Mouse (Mus musculus) B cell, adult 2 months (primary cell): ENCODE data around the gene Pbld2.

Experiments
- DNase-seq, 2 experiments: peaks; one replicate each; pipeline ENCODE4 v3.0.0; 2022

Gene Pbld2

DNA sequence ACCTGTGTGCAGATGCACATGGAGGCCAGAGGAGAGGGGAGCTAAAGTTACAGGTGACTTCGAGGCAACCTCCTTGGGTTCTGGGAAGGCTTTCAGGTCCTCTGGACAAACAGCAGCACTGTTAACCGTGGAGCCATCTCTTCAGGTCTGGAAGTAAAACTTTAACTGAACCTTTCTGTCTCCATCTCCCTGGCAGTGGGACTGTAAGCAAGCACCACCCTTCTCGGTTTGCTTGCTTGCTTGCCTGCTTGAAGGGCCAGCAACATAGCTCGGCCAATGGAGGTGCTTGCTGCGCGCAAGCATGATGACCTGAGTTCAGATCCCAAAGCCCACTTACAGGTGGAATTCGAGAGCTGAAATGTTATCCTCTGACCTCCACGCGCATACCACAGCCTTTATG lies 40.4 kb downstream of the Pbld2 start:
- DNase-seq, result no peak

- peak in 1 of 2 experiments; percentile 5 for DNase-seq
These were observed 41.4 kb downstream of the Pbld2 start for GRCm38 (mm10) chr10:63065561-63065960.

- peak; percentile 81 to 86 for DNase-seq
These were observed 41.9 kb downstream of the Pbld2 start for GRCm38 (mm10) chr10:63065988-63066387.

DNA sequence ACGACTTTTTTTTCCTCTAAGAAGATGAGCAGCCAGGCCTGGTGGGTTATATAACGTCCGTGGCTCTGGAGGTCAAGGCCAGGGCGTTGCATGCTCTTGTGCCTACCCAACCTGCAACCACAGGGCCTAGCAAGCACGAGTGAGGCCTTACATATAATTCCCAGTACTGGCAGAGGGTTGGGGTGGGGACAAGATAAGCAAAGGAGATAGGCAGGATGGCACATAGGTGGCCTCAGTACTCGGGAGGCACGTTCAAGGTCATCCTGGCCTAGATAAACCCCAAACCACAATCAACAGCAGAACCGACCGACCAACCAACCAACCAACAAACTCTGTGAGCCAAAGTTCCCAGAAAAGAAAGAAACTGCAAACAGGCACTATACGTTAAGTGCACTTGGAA lies 62.2 kb downstream of the Pbld2 start:
- no peak for DNase-seq

- DNase-seq, result peak; percentile 14 to 33
These were observed 65.1 kb downstream of the Pbld2 start for GRCm38 (mm10) chr10:63089103-63089757.

GRCm38 (mm10) chr10:63089758-63090571 lies 65.8 kb downstream of the Pbld2 start:
- DNase-seq, result peak; percentile 12 to 15

GRCm38 (mm10) chr10:63091915-63092314 lies 67.8 kb downstream of the Pbld2 start:
- DNase-seq, result no peak

- no peak for DNase-seq
These were observed 68.8 kb downstream of the Pbld2 start for GRCm38 (mm10) chr10:63092616-63093550.

- DNase-seq, result no peak
These were observed 72.6 kb downstream of the Pbld2 start for GRCm38 (mm10) chr10:63096757-63097156.

DNA sequence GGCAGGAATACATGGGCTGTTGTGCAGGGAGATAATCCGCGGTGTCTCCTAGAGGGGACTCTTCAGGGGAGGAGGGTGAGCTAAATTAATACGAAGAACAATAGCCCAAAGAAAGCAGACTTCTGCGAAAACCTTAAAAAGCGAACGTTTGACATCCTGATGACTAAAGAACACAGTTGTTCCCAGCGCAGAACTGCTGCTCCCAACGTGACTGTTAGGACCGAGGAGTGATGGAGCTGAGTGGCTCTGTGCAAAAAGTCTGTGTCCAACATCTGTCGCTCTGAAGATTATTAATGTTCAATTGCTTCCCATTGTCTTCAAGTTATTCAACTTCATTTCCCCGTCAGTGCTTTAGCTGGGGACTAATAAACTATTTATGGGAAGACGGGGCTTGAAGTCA lies 74.1 kb downstream of the Pbld2 start:
- DNase-seq, result no peak

DNA sequence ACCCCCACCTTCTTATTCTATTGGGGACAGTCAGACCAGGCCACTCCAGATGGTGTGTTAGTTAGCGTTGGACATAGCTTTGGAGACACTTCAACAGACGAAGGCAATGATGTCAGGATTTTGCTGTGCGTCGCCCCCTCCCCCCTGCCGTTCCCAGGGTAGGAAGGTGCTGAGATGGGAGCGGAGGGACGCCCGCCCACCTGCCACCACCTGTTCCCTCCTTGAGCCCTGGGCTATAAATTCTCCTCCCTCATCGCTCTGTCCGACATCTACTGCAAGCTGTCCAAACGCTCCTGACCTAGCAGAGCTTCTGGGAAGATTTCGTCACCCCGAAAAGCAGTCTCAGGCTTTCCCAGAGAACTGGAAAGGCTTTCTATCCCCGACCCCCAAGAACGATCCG lies 75.4 kb downstream of the Pbld2 start, which contains the start of gene Atoh7:
TSS of gene Atoh7 (plus strand) at position 131 of the 400 bp plus-strand sequence.
- DNase-seq, result no peak

- peak; percentile 24 to 38 for DNase-seq
These were observed 75.9 kb downstream of the Pbld2 start for GRCm38 (mm10) chr10:63099941-63100562.

DNA sequence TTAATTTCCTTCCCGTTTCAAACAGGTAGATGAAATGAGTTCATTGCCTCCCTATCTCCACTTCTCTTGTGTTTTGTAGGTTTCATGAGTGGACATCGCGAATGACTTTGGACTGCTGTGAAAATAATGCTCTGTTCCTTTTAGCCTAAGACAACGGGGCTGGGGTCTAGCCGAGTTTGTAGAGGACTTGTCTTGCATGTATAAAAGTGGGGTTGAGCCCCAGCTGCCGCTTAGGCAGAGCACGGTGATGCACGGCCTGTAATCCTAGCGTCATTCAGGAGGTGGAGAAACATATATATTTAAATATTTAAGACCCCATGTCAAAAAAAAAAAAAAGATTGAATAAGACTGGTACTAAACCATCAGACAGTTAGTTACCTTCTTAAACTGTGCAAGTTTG lies 76.5 kb downstream of the Pbld2 start:
- no peak for DNase-seq
